In the genomic region with DNA sequence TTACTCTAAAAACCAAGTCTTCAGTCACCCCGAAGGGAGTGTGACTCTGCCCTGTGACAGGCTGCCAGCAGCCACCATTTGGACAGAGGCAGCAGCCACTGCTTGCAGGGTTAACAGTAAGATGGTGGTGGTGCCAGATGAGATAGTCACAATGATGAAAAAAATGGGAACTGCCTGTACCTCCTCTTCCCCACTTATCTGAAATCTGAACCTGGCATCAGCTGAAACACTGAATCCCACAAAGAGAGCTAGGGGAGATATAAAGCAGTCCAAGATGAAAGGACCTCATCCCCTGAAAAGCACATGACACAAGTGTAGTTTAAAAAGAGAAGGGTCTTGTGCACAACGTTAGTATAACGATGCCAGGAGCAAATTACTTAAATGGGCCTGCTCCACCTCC, we compare ENCODE assay signal across 35 mouse cellular contexts.
"Had no signal": no experiment of that assay in that cellular context is flagged by ENCODE, and none has a peak within 500 bp of the region (broad histone marks: within the 10 kb centered on the region; RNA-seq: fewer than 3 reads in every experiment).

No protein-coding gene starts in this region.

- H3K9ac ChIP-seq: heart, embryonic 12.5 days; heart, embryonic 13.5 days; heart, embryonic 15.5 days; hindbrain, embryonic 12.5 days; hindbrain, embryonic 13.5 days; hindbrain, embryonic 14.5 days; hindbrain, embryonic 15.5 days; intestine, embryonic 15.5 days; kidney, embryonic 15.5 days had no signal

- H3K27ac ChIP-seq: heart, embryonic 10.5 days; heart, embryonic 13.5 days; heart, embryonic 15.5 days; hindbrain, embryonic 10.5 days; hindbrain, embryonic 12.5 days; hindbrain, embryonic 13.5 days; hindbrain, embryonic 14.5 days; hindbrain, embryonic 15.5 days; hindbrain, postnatal 0 days; intestine, embryonic 15.5 days; kidney, embryonic 15.5 days; kidney, postnatal 0 days; layer of hippocampus, adult 2 months had no signal

- H3K36me3 ChIP-seq: heart, embryonic 10.5 days; heart, embryonic 12.5 days; heart, embryonic 13.5 days; heart, embryonic 15.5 days; hindbrain, embryonic 10.5 days; hindbrain, embryonic 12.5 days; hindbrain, embryonic 13.5 days; hindbrain, embryonic 15.5 days; intestine, embryonic 15.5 days; kidney, embryonic 15.5 days had no signal

- H3K4me1 ChIP-seq: heart, embryonic 10.5 days; heart, embryonic 12.5 days; heart, embryonic 13.5 days; heart, embryonic 15.5 days; hindbrain, embryonic 10.5 days; hindbrain, embryonic 12.5 days; hindbrain, embryonic 13.5 days; hindbrain, embryonic 15.5 days; intestine, embryonic 15.5 days; kidney, embryonic 15.5 days had no signal

- H3K4me3 ChIP-seq: heart, embryonic 10.5 days; heart, embryonic 12.5 days; heart, embryonic 13.5 days; heart, embryonic 15.5 days; hindbrain, embryonic 10.5 days; hindbrain, embryonic 12.5 days; hindbrain, embryonic 13.5 days; hindbrain, embryonic 15.5 days; intestine, embryonic 15.5 days; kidney, embryonic 15.5 days; layer of hippocampus, adult 2 months had no signal

- H3K27me3 ChIP-seq: hindbrain, embryonic 12.5 days; hindbrain, embryonic 13.5 days; hindbrain, embryonic 15.5 days; intestine, embryonic 15.5 days; kidney, embryonic 15.5 days had no signal

- H3K4me2 ChIP-seq: heart, embryonic 11.5 days; heart, embryonic 12.5 days; heart, embryonic 13.5 days; heart, embryonic 15.5 days; hindbrain, embryonic 12.5 days; hindbrain, embryonic 13.5 days; hindbrain, embryonic 14.5 days; hindbrain, embryonic 15.5 days; intestine, embryonic 15.5 days; kidney, embryonic 15.5 days had no signal

- ATAC-seq: hindbrain, embryonic 16.5 days; hindbrain, postnatal 0 days; inflammation-experienced regulatory T-cells, adult 6 months; intestine, embryonic 15.5 days; intestine, embryonic 16.5 days; intestine, postnatal 0 days had no signal

- H3K9me3 ChIP-seq: heart, embryonic 10.5 days; heart, embryonic 12.5 days; heart, embryonic 13.5 days; heart, embryonic 15.5 days; hindbrain, embryonic 10.5 days; hindbrain, embryonic 12.5 days; hindbrain, embryonic 13.5 days; hindbrain, embryonic 15.5 days; intestine, embryonic 15.5 days; kidney, embryonic 15.5 days had no signal

- DNase-seq: heart, postnatal 10 days; heart, postnatal 14 days; heart, postnatal 36 days; heart, postnatal 4 days; kidney, adult 11 months; kidney, adult 18-20 months; kidney, adult 2 months; kidney, adult 8-10 months; kidney, adult 9 months; kidney, postnatal 10 days; kidney, postnatal 14 days; kidney, postnatal 25 days; kidney, postnatal 36 days; kidney, postnatal 4 days; layer of hippocampus, adult 9-11 months; layer of hippocampus, postnatal 36 days had no signal
